Mouse (Mus musculus) retina, adult 2 months (tissue): ENCODE measurements around the gene Epb41l1.
"Not testable (repeated sequence)": the region's sequence is repeated elsewhere in the genome, so short reads cannot be mapped to it uniquely, and the experiment has no call there.

Experiments
- DNase-seq: peaks from one replicate; pipeline ENCODE4 v3.0.0-alpha.2; 2012; ENCODE audit warnings: low read depth, low spot score

The Epb41l1 gene

GRCm38 (mm10) chr2:156420694-156421380 lies at the start of gene Epb41l1:
Gene Epb41l1 (plus strand): TSS chr2:156420909.
- DNase-seq = no peak

DNA sequence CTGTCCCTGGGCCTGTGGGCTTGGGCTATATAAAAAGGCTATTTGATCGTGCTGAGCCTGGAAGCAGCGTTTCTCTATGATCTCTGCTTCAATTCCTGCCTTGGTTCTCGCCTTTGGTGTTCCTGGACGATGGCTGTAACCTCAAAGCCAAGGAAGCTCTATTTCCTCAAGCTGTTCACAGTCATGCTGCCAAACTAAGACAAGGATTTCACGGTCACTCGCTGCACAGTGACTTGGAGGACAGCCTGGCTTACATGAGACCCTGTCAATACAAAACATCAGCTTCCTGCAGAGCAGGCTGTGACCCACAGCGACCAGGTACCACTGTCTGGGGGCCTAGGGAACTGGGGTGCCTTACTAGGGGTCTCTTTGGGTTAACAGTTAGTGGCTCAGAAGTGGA lies 43.8 kb upstream of the Epb41l1 start:
- no peak for DNase-seq

- no peak for DNase-seq
Measured at GRCm38 (mm10) chr2:156379929-156380328, 40.8 kb upstream of the Epb41l1 start.

DNA sequence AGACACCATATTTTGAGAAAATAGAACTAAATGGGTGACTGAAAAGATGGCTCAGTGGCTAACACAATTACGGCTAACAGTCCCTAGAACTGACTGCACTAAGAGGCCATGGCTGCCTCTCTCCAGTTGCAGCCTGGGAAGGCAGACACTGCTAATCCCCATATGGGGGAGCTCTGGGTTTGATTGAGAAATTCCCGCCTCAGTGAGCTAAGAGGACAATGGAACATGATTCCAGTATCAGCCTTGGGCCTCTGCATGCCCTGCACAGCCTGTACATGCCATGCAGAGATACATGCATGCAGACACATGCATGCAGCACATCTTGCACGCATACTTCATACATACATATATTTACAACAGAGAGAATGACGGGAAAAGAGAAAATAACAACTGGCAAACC lies 39.4 kb upstream of the Epb41l1 start:
- DNase-seq = no peak

GRCm38 (mm10) chr2:156392461-156393154 lies 28.1 kb upstream of the Epb41l1 start:
- peak; percentile 66 for DNase-seq

DNA sequence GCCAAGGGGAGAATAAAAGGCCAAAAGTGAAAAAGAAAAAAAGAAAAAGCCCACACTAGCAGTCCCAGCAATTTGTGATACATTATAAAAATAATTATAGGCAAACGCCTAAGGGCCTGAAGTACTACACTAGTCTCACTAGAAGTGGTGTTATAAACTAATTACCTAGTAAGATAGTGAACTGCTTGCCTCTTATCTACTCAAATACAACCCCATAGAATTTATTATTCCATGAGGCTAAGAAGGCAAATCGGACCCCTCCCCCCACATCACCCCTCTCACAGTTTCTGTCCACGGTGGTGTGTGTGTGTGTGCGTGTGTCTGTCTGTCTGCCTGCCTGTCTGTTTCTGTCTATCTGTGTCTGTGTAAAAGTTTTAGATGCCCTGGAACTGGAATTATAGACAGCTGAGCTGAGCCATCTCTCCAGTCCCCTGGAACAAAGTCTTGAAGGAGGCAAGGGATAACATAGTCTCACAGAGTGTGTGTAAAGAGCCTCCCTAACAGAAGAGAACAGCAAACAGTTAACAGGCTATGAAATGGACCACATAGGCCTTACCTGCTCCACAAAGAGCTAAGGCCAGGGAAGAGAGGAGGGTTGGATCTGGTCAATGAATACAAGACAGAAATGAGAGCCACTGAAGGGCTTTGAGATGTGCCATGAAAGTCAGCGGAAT lies 27.4 kb upstream of the Epb41l1 start:
- no peak for DNase-seq

DNA sequence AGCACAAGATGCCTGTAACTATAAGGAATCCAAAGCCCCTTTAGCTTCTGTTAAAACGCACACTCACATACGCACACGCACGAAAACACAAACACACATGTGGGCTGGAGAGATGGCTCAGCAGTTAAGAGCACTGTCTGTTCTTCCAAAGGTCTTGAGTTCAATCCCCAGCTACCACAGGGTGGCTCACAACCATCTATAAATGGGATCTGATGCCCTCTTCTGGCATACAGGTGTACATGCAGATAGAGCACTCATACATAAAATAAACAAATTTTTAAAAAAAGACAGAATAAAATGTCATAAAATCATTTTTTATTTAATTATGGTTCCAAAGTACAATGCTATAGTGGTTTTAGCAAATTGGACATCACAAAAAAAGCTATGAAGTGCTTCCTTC lies 26.4 kb upstream of the Epb41l1 start:
- DNase-seq = no peak

GRCm38 (mm10) chr2:156396096-156396495 lies 24.6 kb upstream of the Epb41l1 start:
- no peak for DNase-seq

DNA sequence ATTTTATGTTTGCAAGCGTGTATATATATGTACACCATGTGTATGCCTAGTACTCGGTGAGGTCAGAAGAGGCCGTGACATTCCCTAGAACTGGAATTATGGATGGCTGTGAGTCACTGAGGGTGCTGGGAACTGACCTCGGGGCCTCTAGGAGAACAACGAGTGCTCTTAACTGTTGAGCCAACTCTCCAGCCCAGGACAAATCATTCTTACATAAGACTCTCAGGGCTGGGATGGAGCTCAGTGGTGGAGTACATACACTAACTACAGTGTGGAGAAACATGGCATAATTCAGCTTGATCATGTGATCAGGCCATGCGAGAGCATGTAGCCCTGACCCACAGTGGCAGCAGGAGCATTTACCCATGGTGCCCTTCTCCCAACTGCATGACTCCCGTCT lies 22.7 kb upstream of the Epb41l1 start:
- DNase-seq = no peak

DNA sequence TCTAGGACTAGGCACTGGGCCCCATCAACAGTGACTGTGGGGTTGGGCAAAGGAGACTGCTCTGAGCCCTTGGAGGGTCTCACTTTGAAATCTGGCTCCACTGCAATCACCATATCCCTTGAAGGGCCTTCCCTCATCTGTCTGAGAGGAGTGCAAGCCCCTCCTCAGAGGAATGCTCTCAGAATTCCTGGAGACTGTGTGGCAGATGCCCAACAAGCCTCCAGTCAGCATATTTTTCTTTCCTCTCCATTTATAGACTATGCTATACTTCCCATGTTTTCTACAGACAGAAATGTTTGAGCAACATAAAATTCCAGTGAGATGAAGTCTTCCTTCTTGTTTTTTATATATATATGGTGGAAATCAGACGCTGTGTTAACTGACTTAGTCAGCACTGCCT lies 21.2 kb upstream of the Epb41l1 start:
- no peak for DNase-seq

DNA sequence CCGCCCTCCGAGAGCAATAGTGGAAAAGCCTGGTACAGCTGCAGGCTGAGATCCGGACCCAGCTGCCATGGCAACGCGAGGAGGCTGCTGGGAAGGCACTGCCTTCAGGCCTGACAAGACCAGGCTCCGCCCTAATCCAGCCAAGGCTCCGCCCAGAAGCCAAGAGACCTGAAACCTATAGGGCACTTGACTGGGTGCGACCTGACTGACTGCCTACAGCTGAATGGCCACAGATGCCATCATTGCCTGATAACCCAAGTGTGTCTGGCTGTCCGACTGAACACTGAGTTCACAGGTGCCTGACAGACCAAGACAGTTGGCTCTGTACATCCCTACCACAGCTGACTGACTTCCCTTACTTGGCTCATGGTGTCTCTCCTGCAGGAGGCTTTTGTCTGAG lies 19.4 kb upstream of the Epb41l1 start:
- DNase-seq = peak; percentile 52

GRCm38 (mm10) chr2:156402036-156402435 lies 18.7 kb upstream of the Epb41l1 start:
- DNase-seq = no peak

DNA sequence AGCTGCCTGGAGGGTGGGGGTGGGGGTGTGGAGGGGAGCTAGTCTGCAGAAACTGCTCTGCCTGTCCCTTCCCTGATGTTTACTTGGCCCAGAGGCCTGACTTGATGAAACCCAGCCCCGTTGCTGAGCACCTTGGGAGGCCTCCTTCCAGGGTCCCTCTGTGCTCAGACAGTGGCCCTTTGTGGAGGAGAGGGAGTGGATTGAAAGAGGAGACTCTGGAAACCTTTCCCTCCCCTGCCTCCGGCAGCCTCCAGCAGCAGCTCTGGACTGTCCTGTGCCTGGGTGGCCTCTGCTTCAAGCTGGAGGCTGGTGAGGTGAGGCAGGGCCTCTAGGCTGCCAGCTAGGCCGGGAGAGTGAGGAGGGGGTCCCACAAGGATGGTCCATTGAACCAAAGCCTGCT lies 13.7 kb upstream of the Epb41l1 start:
- no peak for DNase-seq

- no peak for DNase-seq
Measured at GRCm38 (mm10) chr2:156408168-156408567, 12.5 kb upstream of the Epb41l1 start.

- DNase-seq = not testable (repeated sequence)
Measured at GRCm38 (mm10) chr2:156411348-156411747, 9.4 kb upstream of the Epb41l1 start.

DNA sequence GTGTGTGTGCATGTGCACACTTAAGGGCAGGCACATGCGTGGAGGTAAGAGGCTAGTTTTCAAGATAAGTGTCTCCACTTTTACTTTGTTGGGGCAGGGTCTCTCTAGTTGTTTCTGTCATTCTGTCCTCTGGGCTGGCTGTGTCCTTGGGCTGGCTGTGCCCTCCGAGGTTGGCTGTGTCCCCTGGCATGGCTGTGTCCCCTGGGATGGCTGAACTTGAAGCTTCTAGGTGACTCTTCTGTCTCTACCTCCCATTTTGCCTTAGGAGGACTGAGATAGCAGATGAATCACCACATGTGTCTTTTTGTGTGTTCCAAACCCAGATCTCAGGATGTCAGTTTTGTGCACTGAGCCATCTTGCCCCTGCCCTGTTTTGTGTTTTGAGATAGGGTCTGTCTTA lies 5.7 kb upstream of the Epb41l1 start:
- no peak for DNase-seq

DNA sequence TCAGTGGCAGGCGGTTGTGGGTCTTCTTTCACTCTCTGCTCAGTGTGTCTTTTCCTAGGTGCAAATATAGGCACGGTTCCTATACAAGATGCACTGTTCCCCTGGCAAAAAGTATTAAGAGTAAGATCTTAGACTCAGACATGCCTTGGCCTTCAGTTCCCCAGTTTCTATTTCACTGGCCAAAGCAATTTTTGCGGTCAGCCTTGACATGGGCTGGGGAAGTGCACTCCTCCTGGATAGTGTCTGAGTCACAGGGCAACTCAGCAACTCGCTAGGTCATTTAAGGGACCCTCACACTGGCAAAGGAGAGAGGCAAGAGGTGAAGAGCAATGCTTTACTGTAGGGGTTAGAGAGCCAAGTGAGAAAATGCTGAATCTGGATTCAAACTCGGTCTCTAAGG lies 5.0 kb upstream of the Epb41l1 start:
- DNase-seq = no peak

- no peak for DNase-seq
Measured at GRCm38 (mm10) chr2:156417194-156417593, 3.5 kb upstream of the Epb41l1 start.

GRCm38 (mm10) chr2:156418467-156418866 lies 2.2 kb upstream of the Epb41l1 start:
- DNase-seq = no peak

- no peak for DNase-seq
Measured at GRCm38 (mm10) chr2:156420327-156420693, 399 bp upstream of the Epb41l1 start.

DNA sequence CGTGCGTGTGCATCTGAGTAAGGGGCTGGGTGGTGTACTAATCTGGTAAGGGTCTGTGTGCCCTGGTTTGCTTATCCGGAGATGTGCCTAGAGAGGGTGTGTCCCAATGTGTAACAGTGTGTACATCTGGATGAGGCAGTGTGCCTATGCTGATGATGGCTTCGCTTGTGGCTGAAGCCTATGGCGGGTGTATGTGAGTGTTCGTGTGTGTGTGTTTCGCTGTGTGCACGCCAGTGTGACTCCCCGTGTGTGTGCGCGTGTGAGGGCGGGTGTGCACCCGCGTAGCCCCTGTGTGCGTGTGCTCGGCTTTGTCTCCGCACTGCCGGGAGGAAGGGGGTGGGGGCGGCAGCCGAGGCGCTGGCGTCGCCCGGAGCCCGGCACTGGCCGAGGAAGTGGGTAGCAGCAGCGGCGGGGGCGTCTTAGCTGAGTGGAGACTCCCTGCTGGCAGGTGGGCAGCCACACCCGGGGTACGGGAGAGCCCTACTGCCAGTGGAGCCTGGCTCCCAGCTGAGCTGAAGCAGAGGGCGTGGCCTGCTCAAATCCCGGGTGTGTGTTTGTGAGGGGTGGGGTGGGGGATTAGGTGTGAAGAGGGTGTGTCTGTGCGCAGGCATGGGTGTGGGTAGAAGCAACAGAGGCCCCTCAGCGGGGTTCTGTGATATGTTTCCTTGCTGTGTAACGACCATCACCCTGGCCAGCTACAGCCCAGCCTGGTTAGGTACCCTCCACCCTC lies 837 bp downstream of the Epb41l1 start:
- no peak for DNase-seq

DNA sequence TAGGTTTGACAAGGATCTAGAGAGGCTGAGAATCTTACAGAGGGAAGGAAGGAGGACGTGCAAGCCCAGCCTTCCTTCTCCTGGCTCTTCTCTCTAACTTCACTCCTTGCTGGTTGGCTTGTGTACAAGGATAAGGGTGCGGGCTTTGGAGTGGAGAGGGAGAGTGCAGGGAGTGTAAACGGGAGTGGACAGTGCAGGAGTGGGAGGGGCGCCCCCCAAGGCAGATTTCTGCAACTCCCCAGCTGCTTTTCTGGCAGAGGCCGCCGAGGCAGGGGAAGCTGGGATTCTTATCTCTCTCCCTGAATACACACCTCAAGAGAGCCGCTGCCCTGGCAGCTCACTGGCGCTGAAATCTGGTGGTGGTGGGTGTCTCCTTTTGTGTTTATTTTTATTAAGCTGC lies 1.9 kb downstream of the Epb41l1 start:
- DNase-seq = no peak
